Mouse (Mus musculus): Measurements from ENCODE around the gene Gm6993. TPM values are rescaled to one million over a fixed set of nuclear protein-coding genes. Genes with fewer than 3 reads are reported as not detected.

The Gm6993 gene
- polyA plus RNA-seq (2012; rRNA removed) = not detected in 2 replicates

GRCm38 (mm10) chr12:31240470-31240869 lies at the start of gene Gm6993:
Gene Gm6993, plus strand, starts transcription at chr12:31240770.

GRCm38 (mm10) chr12:31265005-31265721 lies 24.6 kb downstream of the Gm6993 start, which contains the start of gene Lamb1:
Gene Lamb1, plus strand, starts transcription at chr12:31265234.

Other genes starting within 250 kb of the Gm6993 start
- 3.2 and 3.4 TPM in 2 replicates for gene Fam110c, start 166.9 kb upstream of the Gm6993 start, polyA plus RNA-seq (2012; rRNA removed)
- 7.4 and 9.5 TPM in 2 replicates for gene Lamb1, start 24.5 kb downstream of the Gm6993 start, polyA plus RNA-seq (2012; rRNA removed)
- 1.9 and 2.9 TPM in 2 replicates for gene Dld, start 110.7 kb downstream of the Gm6993 start, polyA plus RNA-seq (2012; rRNA removed)
- 0.10 TPM in 1 of 2 replicates, not detected in the other for gene Slc26a3, start 150.1 kb downstream of the Gm6993 start, polyA plus RNA-seq (2012; rRNA removed)

Measured in stomach, adult 2 months (tissue).